Mouse (Mus musculus) hindbrain, embryonic 14.5 days (tissue): ENCODE measurements around the gene Noct. TPM values are rescaled to one million over a fixed set of nuclear protein-coding genes. Genes with fewer than 3 reads are reported as not detected.

Source experiments
- ATAC-seq: fragments of 200-750 bp; cut with Nextera tagmentation; 2 replicates; pipeline ENCODE4 v1.8.0; 2017; ENCODE audit warnings: moderate number of reproducible peaks, mild to moderate bottlenecking, moderate TSS enrichment, moderate library complexity; ENCODE audit not compliant: low FRiP score
- DNase-seq: peaks from one replicate; pipeline ENCODE4 v3.0.0-alpha.2; 2015; ENCODE audit warnings: low spot score
- H3K27ac ChIP-seq: fragments of 300-500 bp; sonication (generic); 2 replicates; pipeline ENCODE4 v1.5.1; 2014; ENCODE audit warnings: mild to moderate bottlenecking, moderate library complexity
- H3K27me3 ChIP-seq: fragments of 300-500 bp; sonication (generic); 2 replicates; pipeline ENCODE4 v1.6.1; 2014; ENCODE audit warnings: mild to moderate bottlenecking, low read length, mixed read lengths; ENCODE audit not compliant: control insufficient read depth, insufficient read depth
- H3K36me3 ChIP-seq: fragments of 300-500 bp; sonication (generic); replicated peaks from 2 replicates; pipeline ENCODE4 v1.6.1; 2014; ENCODE audit not compliant: control insufficient read depth, insufficient read depth
- H3K4me1 ChIP-seq: fragments of 300-500 bp; sonication (generic); replicated peaks from 2 replicates; pipeline ENCODE4 v1.6.1; 2014; ENCODE audit warnings: antibody characterized with exemption, low read length, mixed read lengths; ENCODE audit not compliant: control insufficient read depth, insufficient read depth
- H3K4me2 ChIP-seq: fragments of 300-500 bp; sonication (generic); replicated peaks from 2 replicates; pipeline ENCODE4 v1.6.1; 2014; ENCODE audit warnings: mild to moderate bottlenecking, moderate library complexity
- H3K4me3 ChIP-seq: fragments of 300-500 bp; sonication (generic); replicated peaks from 2 replicates; pipeline ENCODE4 v1.5.1; 2014; ENCODE audit warnings: mild to moderate bottlenecking, low read length
- H3K9ac ChIP-seq: fragments of 300-500 bp; sonication (generic); 2 replicates; pipeline ENCODE4 v1.6.1; 2014
- H3K9me3 ChIP-seq: fragments of 300-500 bp; sonication (generic); 2 replicates; pipeline ENCODE4 v1.6.1; 2016; ENCODE audit warnings: low read length; ENCODE audit not compliant: control insufficient read depth
- WGBS: fragments of 180-500 bp; shearing (Covaris S2); extraction: QIAGEN DNeasy Blood & Tissue Kit; methylation state at CpG from one replicate; pipeline ENCODE4 v1.1.7; 2014; 5-methylcytosine and 5-hydroxymethylcytosine counted together
- polyA plus RNA-seq: library from polyadenylated mRNA; unstranded; fragments of >200 nt; fragmentation: Nextera tagmentation; extraction: Ambion mirVana; gene quantifications from 2 replicates; pipeline ENCODE4 v1.2.1, GENCODE M21; 2014

Noct gene
- polyA plus RNA-seq, 1 experiment from 2014 or later: 39.4 TPM

GRCm38 (mm10) chr3:51225979-51226378 is 1.7 kb downstream of the Noct start:
- no peak for ATAC-seq
- H3K36me3 ChIP-seq: no peaks in the 10 kb centered on the region
- peak overlapping the region; percentile 77 for H3K4me2 ChIP-seq
- peak overlapping the region; percentile 95 for H3K4me3 ChIP-seq
- no peaks in the 10 kb centered on the region for H3K9me3 ChIP-seq
- H3K4me1 ChIP-seq: peaks cover 18% of the 10 kb centered on the region; the same call in 1 of the 2 replicates
- H3K27me3 ChIP-seq: no peaks in the 10 kb centered on the region
- H3K27ac ChIP-seq: no peak overlapping the region
- H3K9ac ChIP-seq: peak overlapping the region; percentile 96
- DNase-seq: no peak
- 94% methylated on average over 10 of the region's 10 CpGs for WGBS

DNA sequence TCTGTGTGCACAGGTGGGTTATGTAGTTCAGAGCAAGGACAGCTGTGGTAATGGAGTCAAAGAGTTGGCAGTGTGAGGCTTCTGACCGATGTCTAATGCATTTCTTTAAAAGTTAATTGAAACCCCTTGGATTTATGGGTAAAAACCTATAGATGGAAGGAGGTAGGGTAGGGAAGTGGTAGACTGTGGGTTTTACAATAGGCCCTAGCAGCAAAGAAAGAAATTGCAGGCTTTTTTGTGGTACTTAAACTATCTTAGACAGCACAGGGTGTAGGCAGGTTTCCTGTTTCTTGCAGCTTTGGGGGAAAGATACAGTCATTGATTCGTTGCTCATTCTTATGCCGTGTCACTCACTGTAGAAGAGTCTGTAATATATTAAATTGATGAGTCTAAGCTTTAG is 2.4 kb downstream of the Noct start:
- no peak overlapping the region for H3K9ac ChIP-seq
- no peak for ATAC-seq
- no peaks in the 10 kb centered on the region for H3K36me3 ChIP-seq
- H3K27ac ChIP-seq: no peak overlapping the region
- DNase-seq: no peak
- 87% methylated on average over 3 of the region's 3 CpGs for WGBS
- no peaks in the 10 kb centered on the region for H3K27me3 ChIP-seq
- H3K4me1 ChIP-seq: peaks cover 18% of the 10 kb centered on the region; the same call in 1 of the 2 replicates
- H3K9me3 ChIP-seq: no peaks in the 10 kb centered on the region
- H3K4me3 ChIP-seq: no peak overlapping the region
- peak overlapping the region; percentile 77 for H3K4me2 ChIP-seq

- WGBS: 77% methylated on average over 10 of the region's 10 CpGs
- Histone ChIP-seq H3K36me3 (no peaks in the 10 kb centered on the region), H3K27me3 (no peaks in the 10 kb centered on the region), H3K9me3 (no peaks in the 10 kb centered on the region), H3K9ac (no peak overlapping the region), H3K4me3 (no peak overlapping the region), H3K4me1 (peaks cover 18% of the 10 kb centered on the region; the same call in 1 of the 2 replicates), H3K4me2 (no peak overlapping the region), H3K27ac (no peak overlapping the region)
- DNase-seq (no peak), ATAC-seq (no peak)
Observed at GRCm38 (mm10) chr3:51228038-51228820, 4.0 kb downstream of the Noct start.

GRCm38 (mm10) chr3:51228821-51229205 is 4.6 kb downstream of the Noct start:
- Histone ChIP-seq H3K27me3 (no peaks in the 10 kb centered on the region), H3K27ac (no peak overlapping the region), H3K4me1 (peaks cover 18% of the 10 kb centered on the region; the same call in 1 of the 2 replicates), H3K9ac (no peak overlapping the region), H3K4me2 (no peak overlapping the region), H3K9me3 (no peaks in the 10 kb centered on the region), H3K4me3 (no peak overlapping the region), H3K36me3 (no peaks in the 10 kb centered on the region)
- no peak for DNase-seq
- ATAC-seq: no peak
- 73% methylated on average over 9 of the region's 9 CpGs for WGBS

DNA sequence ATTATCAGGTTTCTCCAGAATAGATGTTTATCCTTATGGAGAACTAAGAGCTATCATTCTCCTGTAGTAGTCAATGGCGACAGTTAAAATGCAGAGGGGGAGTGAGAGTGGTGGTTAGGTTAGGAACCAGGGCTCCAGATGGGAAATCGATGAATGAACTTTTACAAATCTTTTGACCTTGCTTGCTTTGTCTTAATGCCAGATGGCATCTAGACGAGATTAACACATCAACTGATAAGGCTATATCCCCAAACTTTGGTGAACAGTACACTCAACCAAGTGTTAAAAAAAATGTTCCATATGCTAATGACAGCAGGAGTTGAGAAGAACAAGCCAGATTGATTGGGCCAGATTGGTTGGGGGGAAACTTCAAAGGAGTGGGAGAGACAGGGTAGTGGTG is 5.0 kb downstream of the Noct start:
- no peak overlapping the region for H3K4me3 ChIP-seq
- WGBS: 73% methylated on average over 3 of the region's 3 CpGs
- H3K4me1 ChIP-seq: peaks cover 18% of the 10 kb centered on the region; the same call in 1 of the 2 replicates
- H3K36me3 ChIP-seq: no peaks in the 10 kb centered on the region
- DNase-seq (no peak), ATAC-seq (no peak)
- H3K9me3 ChIP-seq: no peaks in the 10 kb centered on the region
- no peak overlapping the region for H3K9ac ChIP-seq
- H3K27me3 ChIP-seq: no peaks in the 10 kb centered on the region
- H3K27ac ChIP-seq: no peak overlapping the region
- no peak overlapping the region for H3K4me2 ChIP-seq

- H3K27ac ChIP-seq: no peak overlapping the region
- H3K36me3 ChIP-seq: no peaks in the 10 kb centered on the region
- ATAC-seq (no peak), DNase-seq (no peak)
- no peaks in the 10 kb centered on the region for H3K27me3 ChIP-seq
- over 99% methylated on average over 6 of the region's 6 CpGs for WGBS
- no peak overlapping the region for H3K9ac ChIP-seq
- H3K4me3 ChIP-seq: no peak overlapping the region
- H3K4me2 ChIP-seq: no peak overlapping the region
- H3K9me3 ChIP-seq: no peaks in the 10 kb centered on the region
- H3K4me1 ChIP-seq: peaks cover 18% of the 10 kb centered on the region; the same call in 1 of the 2 replicates
Observed at GRCm38 (mm10) chr3:51230146-51230835, 6.0 kb downstream of the Noct start.

DNA sequence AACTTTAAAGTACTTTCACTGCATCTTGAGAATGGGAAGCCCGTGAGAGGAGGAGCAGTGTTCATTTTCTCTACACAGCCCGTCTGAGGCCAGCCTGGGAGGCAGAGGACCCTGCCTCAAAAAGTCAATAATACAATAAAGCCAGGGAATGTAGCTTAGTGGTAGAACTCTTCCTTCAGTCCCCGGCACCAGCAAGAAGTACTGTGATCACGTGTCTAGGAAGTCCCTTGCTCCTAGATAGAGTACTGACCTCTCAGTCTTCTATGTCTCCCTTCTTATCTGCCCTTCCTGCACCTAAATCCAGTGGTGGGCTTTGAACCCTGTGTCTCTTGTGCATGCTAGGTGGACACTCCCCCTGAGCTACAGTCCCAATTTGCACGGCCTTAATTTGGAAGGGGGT is 6.6 kb downstream of the Noct start:
- Histone ChIP-seq H3K4me1 (peaks cover 13% of the 10 kb centered on the region; the same call in 1 of the 2 replicates), H3K9me3 (no peaks in the 10 kb centered on the region), H3K4me2 (no peak overlapping the region), H3K9ac (no peak overlapping the region), H3K36me3 (no peaks in the 10 kb centered on the region), H3K4me3 (no peak overlapping the region), H3K27me3 (no peaks in the 10 kb centered on the region), H3K27ac (no peak overlapping the region)
- ATAC-seq: no peak
- DNase-seq: no peak
- 85% methylated on average over 5 of the region's 5 CpGs for WGBS

DNA sequence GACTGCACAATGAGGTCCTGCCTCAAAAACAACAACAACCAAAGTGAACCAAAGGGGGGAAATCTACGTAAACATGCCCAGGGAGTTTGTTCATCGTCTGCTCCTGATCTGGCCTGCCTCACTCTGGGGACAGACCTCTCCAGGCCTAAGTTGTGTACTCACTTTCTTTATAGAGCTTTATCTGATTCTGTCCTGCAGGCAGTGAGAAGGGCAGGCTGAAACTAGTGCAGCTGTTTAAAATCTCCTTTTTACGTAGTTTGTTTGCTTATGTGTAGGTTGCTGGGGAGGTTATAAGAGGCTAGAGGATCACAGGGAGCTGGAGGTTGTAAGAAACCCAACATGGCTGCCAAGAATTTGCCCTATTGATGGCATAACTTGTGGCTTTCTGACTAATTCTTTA is 7.3 kb downstream of the Noct start:
- Histone ChIP-seq H3K27me3 (no peaks in the 10 kb centered on the region), H3K27ac (no peak overlapping the region), H3K4me1 (peaks cover 6% of the 10 kb centered on the region; the same call in 1 of the 2 replicates), H3K4me3 (no peak overlapping the region), H3K9me3 (no peaks in the 10 kb centered on the region), H3K4me2 (no peak overlapping the region), H3K36me3 (no peaks in the 10 kb centered on the region), H3K9ac (no peak overlapping the region)
- 77% methylated on average over 3 of the region's 3 CpGs for WGBS
- DNase-seq (no peak), ATAC-seq (no peak)

DNA sequence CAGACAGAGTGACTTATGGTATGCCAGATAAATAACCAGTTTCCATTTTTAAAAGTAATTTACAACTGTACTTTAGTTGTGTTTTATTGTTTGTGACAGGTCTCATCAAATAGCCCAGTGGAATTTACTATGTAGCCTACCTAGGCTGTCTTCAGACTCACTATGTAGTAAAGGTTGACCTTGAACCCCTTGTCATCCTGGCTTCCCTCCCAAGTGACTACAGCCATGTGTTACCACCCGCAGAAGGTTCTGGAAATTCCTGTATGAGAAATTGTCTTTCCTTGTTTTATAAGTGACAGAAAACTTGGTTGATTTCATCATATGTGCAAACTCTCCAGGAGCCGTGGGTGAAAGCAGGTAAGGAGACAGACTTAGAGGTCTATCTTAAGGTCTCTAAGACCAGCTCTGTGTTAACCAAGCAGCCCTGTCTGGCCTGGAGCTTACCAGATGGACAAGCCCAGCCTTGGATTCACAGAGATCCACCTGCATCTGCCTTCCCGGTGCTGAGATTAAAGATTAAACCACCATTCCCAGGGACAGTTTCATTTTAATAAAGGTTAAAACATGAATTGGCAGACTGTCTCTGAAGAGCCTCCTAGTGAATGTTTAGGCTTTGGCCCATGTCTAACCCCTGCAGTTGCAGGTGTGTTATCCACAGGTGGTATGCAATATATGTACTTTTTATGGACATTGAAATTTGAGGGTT is 8.1 kb downstream of the Noct start:
- Histone ChIP-seq H3K27ac (no peak overlapping the region), H3K4me1 (peaks cover 2% of the 10 kb centered on the region; the same call in 1 of the 2 replicates), H3K4me3 (no peak overlapping the region), H3K27me3 (no peaks in the 10 kb centered on the region), H3K9ac (no peak overlapping the region), H3K9me3 (no peaks in the 10 kb centered on the region), H3K36me3 (no peaks in the 10 kb centered on the region), H3K4me2 (no peak overlapping the region)
- DNase-seq: no peak
- WGBS: 94% methylated on average over 3 of the region's 3 CpGs
- no peak for ATAC-seq
